Mouse (Mus musculus) kidney, embryonic 16.5 days (tissue): ENCODE measurements at regions not wholly inside any gene's neighbourhood (a gene's known extent, or its start where the extent isn't known, plus 50 kb on each side); places are given as distances from the start of the nearest gene placed in this dataset.

Experiments used
- ATAC-seq: fragments of 200-750 bp; cut with Nextera tagmentation; 2 replicates; pipeline ENCODE4 v1.8.0; 2017; ENCODE audit warnings: moderate TSS enrichment; ENCODE audit not compliant: low FRiP score, low TSS enrichment
- H3K27ac ChIP-seq: fragments of 300-500 bp; sonication (generic); 2 replicates; pipeline ENCODE4 v1.5.1; 2014; ENCODE audit warnings: low read length
- H3K27me3 ChIP-seq: fragments of 300-500 bp; sonication (generic); 2 replicates; pipeline ENCODE4 v1.6.1; 2014; ENCODE audit warnings: low read length, control low read depth, mixed read lengths; ENCODE audit not compliant: insufficient read depth
- H3K36me3 ChIP-seq: fragments of 300-500 bp; sonication (generic); 2 replicates; pipeline ENCODE4 v1.6.1; 2014; ENCODE audit warnings: low read length, control low read depth, mixed read lengths; ENCODE audit not compliant: insufficient read depth
- H3K4me1 ChIP-seq: fragments of 300-500 bp; sonication (generic); 2 replicates; pipeline ENCODE4 v1.6.1; 2014; ENCODE audit warnings: low read length, control low read depth, mixed read lengths; ENCODE audit not compliant: insufficient read depth
- H3K4me2 ChIP-seq: fragments of 300-500 bp; sonication (generic); replicated peaks from 2 replicates; pipeline ENCODE4 v1.6.1; 2014; ENCODE audit warnings: low read depth, low read length
- H3K4me3 ChIP-seq: fragments of 300-500 bp; sonication (generic); 2 replicates; pipeline ENCODE4 v1.5.1; 2014; ENCODE audit warnings: mild to moderate bottlenecking, low read length
- H3K9ac ChIP-seq: fragments of 300-500 bp; sonication (generic); replicated peaks from 2 replicates; pipeline ENCODE4 v1.6.1; 2014; ENCODE audit warnings: low read length
- H3K9me3 ChIP-seq: fragments of 300-500 bp; sonication (generic); 2 replicates; pipeline ENCODE4 v1.6.1; 2016; ENCODE audit warnings: low read length, control low read depth
- WGBS: fragments of 180-500 bp; shearing (Covaris S2); extraction: QIAGEN DNeasy Blood & Tissue Kit; methylation state at CpG from one replicate; pipeline ENCODE4 v1.1.7; 2014; 5-methylcytosine and 5-hydroxymethylcytosine counted together

DNA sequence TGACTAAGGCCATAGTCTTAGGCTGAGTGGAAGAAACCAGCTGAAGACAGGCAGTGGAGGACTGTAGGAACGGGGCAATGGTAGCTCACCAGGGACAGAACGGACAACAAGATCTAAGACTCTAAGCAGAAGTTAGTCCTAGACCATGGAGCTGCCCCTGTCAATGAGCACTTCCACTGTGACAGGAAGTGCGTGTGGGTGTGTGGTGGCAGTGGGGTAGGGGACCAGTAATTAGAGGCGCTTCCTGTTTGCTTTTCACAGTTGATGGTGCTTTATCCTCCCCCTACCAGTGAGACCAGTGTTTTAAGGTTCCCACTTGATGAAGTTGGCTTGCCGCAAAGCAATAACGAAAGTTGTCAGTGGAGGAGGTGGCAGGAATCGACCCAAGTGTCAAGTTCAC lies 168.4 kb upstream of the 4930535I16Rik start:
- ATAC-seq = no peak
- H3K4me3 ChIP-seq = no peak overlapping the region
- H3K27me3 ChIP-seq = no peaks in the 10 kb centered on the region
- WGBS = 44% methylated on average over 7 of the region's 7 CpGs
- no peaks in the 10 kb centered on the region for H3K36me3 ChIP-seq
- no peak overlapping the region for H3K27ac ChIP-seq
- H3K4me1 ChIP-seq = no peaks in the 10 kb centered on the region
- H3K9me3 ChIP-seq = no peaks in the 10 kb centered on the region
- H3K4me2 ChIP-seq = no peak overlapping the region
- H3K9ac ChIP-seq = no peak overlapping the region

DNA sequence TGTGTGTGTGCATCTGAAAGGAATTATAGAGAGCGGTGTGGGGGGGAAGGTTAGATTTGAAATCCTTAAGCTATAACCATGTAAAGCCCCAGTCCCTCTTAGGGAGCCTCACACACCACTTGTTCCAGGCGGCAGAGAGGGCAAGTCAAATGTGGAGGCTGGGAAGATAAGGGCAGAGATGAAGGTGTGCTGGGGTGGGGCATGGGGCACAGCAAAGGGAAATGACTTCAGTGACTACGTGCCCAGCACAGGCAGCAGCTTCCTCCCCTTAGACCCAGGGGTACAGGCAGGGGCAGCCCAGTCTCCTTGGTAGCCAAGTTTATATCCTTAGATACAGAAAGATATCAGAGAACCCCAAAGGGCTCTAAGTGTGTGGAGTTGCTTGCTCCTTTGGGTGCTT lies 161.8 kb upstream of the 4930535I16Rik start:
- Histone ChIP-seq H3K27me3 (no peaks in the 10 kb centered on the region), H3K4me1 (no peaks in the 10 kb centered on the region), H3K4me2 (no peak overlapping the region), H3K9ac (no peak overlapping the region), H3K4me3 (no peak overlapping the region), H3K9me3 (no peaks in the 10 kb centered on the region), H3K36me3 (no peaks in the 10 kb centered on the region), H3K27ac (no peak overlapping the region)
- 72% methylated on average over 3 of the region's 3 CpGs for WGBS
- ATAC-seq = no peak

DNA sequence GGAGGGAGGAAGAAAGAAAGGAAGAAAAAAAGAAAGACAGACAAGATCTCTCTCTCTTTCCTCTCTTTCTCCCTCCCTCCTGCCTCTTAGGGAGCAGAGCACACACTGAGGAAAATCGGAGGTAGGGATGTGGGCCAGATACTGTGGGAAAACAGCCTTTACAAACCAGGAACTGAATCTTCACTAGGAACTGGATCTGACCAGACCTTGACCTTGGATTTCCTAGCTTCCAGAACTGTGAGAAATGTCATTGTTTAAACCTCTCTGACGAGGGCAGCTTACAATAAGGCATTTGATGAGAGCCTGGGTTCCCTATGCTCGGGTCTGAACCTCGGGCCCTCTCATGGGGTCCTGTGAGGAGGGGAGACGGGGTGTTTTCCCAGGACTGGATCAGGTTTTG lies 157.7 kb upstream of the 4930535I16Rik start:
- no peaks in the 10 kb centered on the region for H3K36me3 ChIP-seq
- H3K4me2 ChIP-seq = no peak overlapping the region
- no peaks in the 10 kb centered on the region for H3K4me1 ChIP-seq
- ATAC-seq = no peak
- H3K27ac ChIP-seq = no peak overlapping the region
- no peaks in the 10 kb centered on the region for H3K27me3 ChIP-seq
- no peak overlapping the region for H3K4me3 ChIP-seq
- H3K9ac ChIP-seq = no peak overlapping the region
- WGBS = 74% methylated on average over 5 of the region's 5 CpGs
- no peaks in the 10 kb centered on the region for H3K9me3 ChIP-seq

DNA sequence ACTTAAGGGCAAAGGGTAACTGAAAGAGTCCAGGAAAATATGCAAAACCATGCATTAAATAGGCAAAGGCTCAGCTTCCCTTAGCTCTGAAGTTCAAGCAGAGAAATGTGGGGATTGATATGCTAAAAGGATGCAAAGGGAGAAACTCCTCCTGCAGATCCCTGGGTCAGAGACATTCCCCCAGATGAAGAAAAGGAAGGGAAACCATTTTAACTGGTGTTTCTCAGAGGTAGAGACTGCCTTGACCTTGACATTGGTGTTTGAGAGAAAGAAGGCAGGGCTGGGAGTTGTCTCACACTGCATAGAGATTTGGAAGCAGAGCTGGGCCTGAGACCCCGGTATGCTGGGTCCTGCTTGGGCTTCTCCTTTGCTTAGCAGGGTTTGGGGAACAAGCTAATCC lies 155.8 kb upstream of the 4930535I16Rik start:
- no peaks in the 10 kb centered on the region for H3K9me3 ChIP-seq
- ATAC-seq = no peak
- no peak overlapping the region for H3K4me2 ChIP-seq
- H3K27me3 ChIP-seq = no peaks in the 10 kb centered on the region
- WGBS = 77% methylated on average over 1 of the region's 1 CpGs
- H3K27ac ChIP-seq = no peak overlapping the region
- H3K4me3 ChIP-seq = no peak overlapping the region
- H3K9ac ChIP-seq = no peak overlapping the region
- H3K36me3 ChIP-seq = no peaks in the 10 kb centered on the region
- no peaks in the 10 kb centered on the region for H3K4me1 ChIP-seq

DNA sequence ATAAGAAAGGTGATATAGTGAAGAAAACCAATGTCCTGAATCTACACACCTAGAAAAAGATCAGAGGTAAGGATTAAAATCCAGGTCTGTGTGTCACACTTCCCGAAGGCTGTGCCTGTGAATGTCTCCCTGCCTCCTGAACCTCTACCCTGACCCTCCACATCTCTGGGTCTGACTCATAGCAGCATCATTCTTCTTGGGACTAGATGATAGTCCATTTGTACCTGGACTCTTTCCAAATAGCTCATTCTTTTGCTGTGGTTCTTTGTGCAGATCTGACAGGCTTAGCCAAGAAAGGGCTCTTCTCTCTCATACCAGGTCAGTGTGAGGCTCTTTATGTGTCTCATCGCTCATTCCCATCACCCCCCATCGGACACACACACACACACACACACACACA lies 146.8 kb upstream of the 4930535I16Rik start:
- H3K27ac ChIP-seq = no peak overlapping the region
- no peak overlapping the region for H3K9ac ChIP-seq
- no peaks in the 10 kb centered on the region for H3K27me3 ChIP-seq
- no peaks in the 10 kb centered on the region for H3K9me3 ChIP-seq
- whole genome bisulfite sequencing = 85% methylated on average over 3 of the region's 3 CpGs
- H3K36me3 ChIP-seq = no peaks in the 10 kb centered on the region
- H3K4me1 ChIP-seq = no peaks in the 10 kb centered on the region
- no peak overlapping the region for H3K4me3 ChIP-seq
- no peak for ATAC-seq
- no peak overlapping the region for H3K4me2 ChIP-seq

DNA sequence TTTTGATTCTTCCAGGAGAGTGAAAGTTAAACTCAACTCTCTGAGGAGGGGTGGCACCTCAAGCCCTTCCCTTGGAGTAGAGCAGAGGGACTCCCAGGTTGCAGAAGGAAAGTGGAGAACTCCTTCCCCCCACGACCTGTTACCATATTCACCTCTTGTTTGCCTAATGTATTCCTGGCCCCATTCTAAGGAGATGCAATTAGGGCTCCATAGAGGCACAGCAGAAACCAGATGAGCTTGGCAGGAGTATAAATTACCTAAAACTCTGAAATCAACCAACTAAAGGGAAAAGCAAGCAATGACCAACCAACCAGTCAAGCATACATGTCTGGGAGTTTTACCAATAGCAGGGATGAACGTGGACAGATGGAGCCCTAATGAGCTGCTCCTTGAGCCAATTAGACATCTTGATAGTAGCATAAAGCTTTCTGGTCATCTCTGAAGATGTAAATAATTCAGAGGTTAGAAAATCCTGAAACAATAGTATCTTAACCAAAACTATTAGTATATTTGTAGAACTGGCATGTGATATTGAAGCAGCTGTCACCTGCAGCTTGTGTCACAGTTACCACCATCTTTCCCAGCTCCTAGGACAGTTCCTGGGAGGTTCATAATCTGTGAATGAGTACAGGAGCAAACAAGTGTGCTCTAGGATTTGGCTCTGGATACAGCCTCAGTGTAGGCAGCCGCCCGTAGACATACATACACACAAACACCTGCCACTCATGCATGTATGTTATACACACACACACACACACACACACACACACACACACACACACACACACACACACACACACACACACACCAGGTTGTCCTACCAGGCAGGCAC lies 145.7 kb upstream of the 4930535I16Rik start:
- H3K27me3 ChIP-seq = no peaks in the 10 kb centered on the region

DNA sequence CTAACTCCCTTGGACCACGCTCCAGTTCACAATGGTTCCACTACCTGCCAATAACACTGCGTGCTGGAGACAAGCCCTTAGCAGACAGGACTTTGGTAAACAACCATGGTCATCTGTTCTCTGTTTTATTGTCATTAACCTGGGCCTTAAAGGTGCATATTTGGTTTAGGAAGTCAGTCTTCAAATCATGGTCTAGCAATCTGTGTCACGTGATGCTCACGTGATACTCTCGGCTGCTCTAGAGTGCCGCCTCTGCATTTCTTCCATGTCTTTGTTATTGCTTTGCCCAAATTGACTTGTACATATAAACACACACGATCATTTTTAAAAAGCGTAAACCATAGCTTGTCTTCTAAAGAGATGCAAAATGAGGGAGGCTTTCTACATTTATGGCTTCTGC lies 139.8 kb upstream of the 4930535I16Rik start:
- no peaks in the 10 kb centered on the region for H3K9me3 ChIP-seq
- H3K27ac ChIP-seq = no peak overlapping the region
- H3K36me3 ChIP-seq = no peaks in the 10 kb centered on the region
- WGBS = 92% methylated on average over 8 of the region's 8 CpGs
- ATAC-seq = no peak
- H3K4me2 ChIP-seq = no peak overlapping the region
- no peak overlapping the region for H3K9ac ChIP-seq
- no peaks in the 10 kb centered on the region for H3K4me1 ChIP-seq
- H3K4me3 ChIP-seq = no peak overlapping the region
- no peaks in the 10 kb centered on the region; the same call in 1 of the 2 replicates for H3K27me3 ChIP-seq

More for the DNA sequence above, 145.7 kb upstream of the 4930535I16Rik start:
- no peak for ATAC-seq
- H3K36me3 ChIP-seq = no peaks in the 10 kb centered on the region
- H3K9ac ChIP-seq = no peak overlapping the region
- H3K27ac ChIP-seq = no peak overlapping the region
- H3K4me3 ChIP-seq = no peak overlapping the region
- no peaks in the 10 kb centered on the region for H3K4me1 ChIP-seq
- H3K9me3 ChIP-seq = no peaks in the 10 kb centered on the region
- H3K4me2 ChIP-seq = no peak overlapping the region
- WGBS = 68% methylated on average over 4 of the region's 4 CpGs

DNA sequence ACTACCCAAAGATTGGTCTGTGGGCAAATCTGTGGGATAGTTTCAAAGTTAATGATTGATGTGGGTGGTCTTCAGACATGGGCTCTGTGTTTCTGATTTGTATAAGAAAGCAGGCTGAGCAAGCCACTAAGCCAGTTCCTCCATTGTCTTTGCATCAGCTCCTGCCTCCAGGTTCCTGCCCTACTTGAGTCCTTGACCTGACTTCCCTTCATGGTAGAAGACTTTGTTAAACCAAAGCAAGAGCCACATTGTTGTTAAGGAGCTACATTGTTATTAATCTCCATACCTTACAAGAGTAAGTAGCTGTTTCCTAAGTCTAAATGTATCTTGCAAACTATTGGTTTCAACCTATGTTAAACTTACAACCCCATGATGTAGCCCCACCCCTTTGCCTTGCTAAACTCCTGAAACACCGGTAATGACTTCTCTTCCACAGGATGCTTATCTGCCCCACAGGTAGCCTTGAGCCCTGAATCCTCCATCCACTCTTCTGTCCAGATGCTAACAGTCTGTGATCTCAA lies 136.5 kb upstream of the 4930535I16Rik start:
- Histone ChIP-seq H3K27me3 (no peaks in the 10 kb centered on the region; the same call in 1 of the 2 replicates), H3K36me3 (no peaks in the 10 kb centered on the region), H3K9me3 (no peaks in the 10 kb centered on the region), H3K4me1 (no peaks in the 10 kb centered on the region), H3K9ac (no peak overlapping the region), H3K27ac (no peak overlapping the region), H3K4me2 (no peak overlapping the region), H3K4me3 (no peak overlapping the region)
- WGBS = 68% methylated on average over 1 of the region's 1 CpGs
- ATAC-seq = no peak

DNA sequence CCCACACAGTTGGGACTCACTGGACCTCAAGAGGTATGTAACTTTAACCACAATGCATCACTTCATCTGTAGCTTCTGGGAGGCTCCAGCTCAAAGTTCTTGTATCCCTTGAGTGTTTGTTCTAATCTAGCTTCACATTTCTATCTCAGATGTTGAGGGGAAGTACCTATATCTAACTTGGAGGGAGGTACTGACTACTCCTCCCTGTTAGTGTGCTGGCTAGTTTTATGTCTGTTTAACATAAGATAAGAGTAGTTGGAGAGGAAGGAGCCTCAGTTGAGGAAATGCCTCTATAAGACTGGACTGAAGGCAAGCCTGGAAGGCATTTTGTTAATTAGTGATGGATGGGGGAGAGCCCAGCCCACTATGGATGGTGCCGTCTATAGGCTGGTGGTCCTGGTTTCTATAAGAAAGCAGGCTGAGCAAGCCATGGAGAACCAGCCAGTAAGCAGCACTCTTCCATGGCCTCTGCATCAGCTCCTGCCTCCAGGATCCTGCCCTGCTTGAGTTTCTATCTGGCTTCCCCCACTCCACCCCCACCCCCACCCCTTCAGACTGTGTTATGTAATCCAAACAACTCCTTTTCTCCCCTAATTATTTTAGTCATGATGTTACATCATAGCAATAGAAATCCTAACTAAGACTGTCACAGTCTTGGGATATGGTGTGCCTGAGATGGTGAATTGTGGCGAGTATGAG lies 135.7 kb upstream of the 4930535I16Rik start:
- WGBS = 80% methylated on average over 2 of the region's 2 CpGs
- Histone ChIP-seq H3K27ac (no peak overlapping the region), H3K4me2 (no peak overlapping the region), H3K36me3 (no peaks in the 10 kb centered on the region), H3K27me3 (no peaks in the 10 kb centered on the region; the same call in 1 of the 2 replicates), H3K9ac (no peak overlapping the region), H3K4me1 (0 out of 2 replicates have a peak, but pooled peaks cover 3% of the 10 kb centered on the region), H3K4me3 (no peak overlapping the region), H3K9me3 (no peaks in the 10 kb centered on the region)
- no peak for ATAC-seq

DNA sequence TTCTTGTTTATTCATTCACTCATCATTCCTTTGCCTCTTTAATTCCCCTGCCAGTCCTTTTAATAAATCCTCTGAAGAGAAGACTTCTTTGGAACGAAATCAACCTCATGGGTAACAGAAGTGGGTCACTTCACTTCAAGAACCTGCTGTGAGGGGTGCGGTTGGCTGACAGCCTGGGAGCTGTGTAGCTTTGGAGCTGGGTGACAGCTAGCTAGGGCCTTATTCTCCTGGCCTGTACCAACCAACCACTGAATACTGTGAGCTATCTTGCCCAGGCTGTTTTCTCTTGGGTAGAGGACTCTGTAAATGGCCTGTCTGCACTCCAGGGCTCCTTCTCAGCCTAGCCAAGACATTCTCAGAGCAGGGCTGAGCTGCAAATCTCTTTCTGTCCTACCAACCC lies 134.6 kb upstream of the 4930535I16Rik start:
- Histone ChIP-seq H3K4me1 (0 out of 2 replicates have a peak, but pooled peaks cover 4% of the 10 kb centered on the region), H3K9ac (no peak overlapping the region), H3K4me3 (no peak overlapping the region), H3K27ac (no peak overlapping the region), H3K9me3 (no peaks in the 10 kb centered on the region), H3K27me3 (no peaks in the 10 kb centered on the region; the same call in 1 of the 2 replicates), H3K4me2 (no peak overlapping the region), H3K36me3 (no peaks in the 10 kb centered on the region)
- 82% methylated on average over 2 of the region's 2 CpGs for WGBS
- ATAC-seq = no peak
